Mouse (Mus musculus) heart, adult 2 months (tissue): ENCODE measurements around the gene Fam43a.
A peak's percentile ranks its signal among the peaks of the same experiment; 100 is the strongest.

Source experiments
- CTCF ChIP-seq: fragments of 200-600 bp; IDR thresholded peaks from 2 replicates; pipeline ENCODE4 v1.8.1; 2022; ENCODE audit warnings: antibody characterized with exemption, mild to moderate bottlenecking, moderate library complexity
- EP300 ChIP-seq: fragments of 200-500 bp; IDR thresholded peaks from 2 replicates; pipeline ENCODE4 v1.6.1; 2011; ENCODE audit warnings: low read depth, low read length, control low read depth; ENCODE audit not compliant: insufficient read depth
- POLR2A ChIP-seq: fragments of 200-500 bp; IDR thresholded peaks from 2 replicates; pipeline ENCODE4 v1.6.1; 2011; ENCODE audit warnings: mild to moderate bottlenecking, low read depth, low read length, control low read depth; ENCODE audit not compliant: insufficient read depth

DNA sequence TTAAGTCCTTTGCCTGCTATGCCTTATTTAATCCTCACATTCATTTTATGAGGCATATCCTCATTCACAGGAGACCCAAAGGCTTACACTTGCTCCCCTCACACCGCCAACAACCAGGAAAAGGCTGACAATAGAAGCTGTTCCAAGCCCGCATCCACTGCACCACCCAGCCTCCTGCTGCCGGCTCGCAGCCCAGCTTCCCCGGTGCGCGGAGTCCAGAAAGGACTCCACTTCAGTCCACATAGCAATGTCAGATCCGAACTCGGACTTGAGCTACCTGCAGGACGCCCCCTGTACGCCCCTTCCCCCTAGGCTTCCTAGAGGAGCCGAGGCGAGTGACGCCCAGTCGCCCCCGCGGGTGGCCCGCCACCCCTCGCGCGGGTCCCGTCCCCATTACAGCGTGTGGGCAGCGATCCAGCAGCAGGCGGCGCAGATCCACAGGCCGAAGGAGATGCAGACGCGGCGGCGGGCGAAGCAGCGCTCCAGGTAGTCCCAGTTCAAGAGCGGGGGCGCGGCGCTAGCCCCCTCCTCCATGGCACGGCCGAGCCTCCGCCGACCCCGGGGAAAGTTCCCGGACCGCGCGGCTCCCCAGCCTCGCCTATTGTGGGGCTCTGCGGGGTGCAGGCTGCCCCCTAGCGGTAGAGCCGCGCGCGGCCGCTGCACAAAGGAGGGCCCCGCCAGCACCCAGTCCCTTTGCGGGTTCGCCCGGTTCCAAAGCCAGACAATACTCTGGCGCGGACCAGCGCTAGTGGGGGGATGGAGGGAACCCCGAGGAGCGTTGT is 49.4 kb upstream of the Fam43a start:
- TF ChIP-seq CTCF (peak; percentile 93), POLR2A (no peak), EP300 (no peak)
